Comparison of ENCODE assay signal across 10 mouse cellular contexts in genomic region chr11:62455193-62455592, GRCm38 (mm10). TPM values are rescaled to one million over a fixed set of nuclear protein-coding genes. Genes with fewer than 3 reads are reported as not detected.
A peak's percentile ranks its signal among the peaks of the same experiment; 100 is the strongest.
DNase-seq lines count a peak whose midpoint lies in the region; ATAC-seq lines count a peak whose summit lies in the region.
"Had no signal": no experiment of that assay in that cellular context is flagged by ENCODE, and none has a peak within 500 bp of the region (broad histone marks: within the 10 kb centered on the region; RNA-seq: fewer than 3 reads in every experiment).

No protein-coding gene starts in this region.

- peaks cover 18% of the 10 kb centered on the region for H3K4me1 ChIP-seq in forebrain, embryonic 12.5 days
- no peaks in the 10 kb centered on the region; the same call in 1 of the 2 replicates for H3K4me1 ChIP-seq in forebrain, embryonic 11.5 days (replicated peaks; ENCODE audit: control insufficient read depth, insufficient read depth, low read length)
- peaks cover 12% of the 10 kb centered on the region; the same call in 1 of the 2 replicates for H3K4me1 ChIP-seq in liver, embryonic 11.5 days (replicated peaks; ENCODE audit: control insufficient read depth, insufficient read depth, low read length)
- peaks cover 18% of the 10 kb centered on the region for H3K4me1 ChIP-seq in limb, embryonic 13.5 days
- H3K4me1 ChIP-seq in neural tube, embryonic 13.5 days (replicated peaks), result peaks cover 27% of the 10 kb centered on the region

- no peak overlapping the region for H3K4me3 ChIP-seq in forebrain, embryonic 12.5 days (replicated peaks)
- H3K4me3 ChIP-seq in forebrain, embryonic 11.5 days (ENCODE audit: low read depth, low read length), result no peak overlapping the region; the same call in 1 of the 2 replicates
- H3K4me3 ChIP-seq in liver, embryonic 11.5 days (ENCODE audit: low read depth, low read length), result no peak overlapping the region; the same call in 1 of the 2 replicates
- H3K4me3 ChIP-seq in limb, embryonic 13.5 days, result peak overlapping the region; percentile 88; the same call in 1 of the 2 replicates
- peak overlapping the region; percentile 80; the same call in 1 of the 2 replicates for H3K4me3 ChIP-seq in neural tube, embryonic 13.5 days

- no peaks in the 10 kb centered on the region for H3K27me3 ChIP-seq in forebrain, embryonic 12.5 days
- H3K27me3 ChIP-seq in forebrain, embryonic 11.5 days (ENCODE audit: control insufficient read depth, insufficient read depth, low read length), result no peaks in the 10 kb centered on the region
- H3K27me3 ChIP-seq in liver, embryonic 11.5 days (replicated peaks; ENCODE audit: control insufficient read depth, insufficient read depth, low read length), result no peaks in the 10 kb centered on the region
- no peaks in the 10 kb centered on the region for H3K27me3 ChIP-seq in limb, embryonic 13.5 days
- H3K27me3 ChIP-seq in neural tube, embryonic 13.5 days, result no peaks in the 10 kb centered on the region
- H3K27me3 ChIP-seq: embryonic facial prominence, embryonic 12.5 days had no signal

- ATAC-seq in forebrain, embryonic 12.5 days (ENCODE audit: low FRiP score), result no peak
- ATAC-seq in forebrain, embryonic 11.5 days (replicated peaks; ENCODE audit: low FRiP score), result no peak
- ATAC-seq in liver, embryonic 11.5 days (replicated peaks; ENCODE audit: low FRiP score), result no peak
- ATAC-seq in limb, embryonic 13.5 days (ENCODE audit: low FRiP score, low read depth), result no peak
- no peak for ATAC-seq in neural tube, embryonic 13.5 days (ENCODE audit: low read depth)

- H3K36me3 ChIP-seq in forebrain, embryonic 12.5 days (replicated peaks), result no peaks in the 10 kb centered on the region; the same call in 1 of the 2 replicates
- H3K36me3 ChIP-seq in forebrain, embryonic 11.5 days (ENCODE audit: control insufficient read depth, insufficient read depth, low read length), result no peaks in the 10 kb centered on the region
- peaks cover 4% of the 10 kb centered on the region; the same call in 1 of the 2 replicates for H3K36me3 ChIP-seq in liver, embryonic 11.5 days (ENCODE audit: control insufficient read depth, insufficient read depth, low read length)
- H3K36me3 ChIP-seq in limb, embryonic 13.5 days, result peaks cover 7% of the 10 kb centered on the region
- H3K36me3 ChIP-seq in neural tube, embryonic 13.5 days, result no peaks in the 10 kb centered on the region

- no peak overlapping the region for H3K9ac ChIP-seq in forebrain, embryonic 12.5 days
- no peak overlapping the region for H3K9ac ChIP-seq in forebrain, embryonic 11.5 days (ENCODE audit: low read length)
- no peak overlapping the region for H3K9ac ChIP-seq in liver, embryonic 11.5 days (ENCODE audit: low read depth, low read length)
- no peak overlapping the region for H3K9ac ChIP-seq in limb, embryonic 13.5 days
- H3K9ac ChIP-seq in neural tube, embryonic 13.5 days, result no peak overlapping the region

- no peak overlapping the region for H3K27ac ChIP-seq in forebrain, embryonic 12.5 days
- no peak overlapping the region for H3K27ac ChIP-seq in forebrain, embryonic 11.5 days (ENCODE audit: low read depth, low read length)
- no peak overlapping the region for H3K27ac ChIP-seq in liver, embryonic 11.5 days (ENCODE audit: low read depth, low read length)
- H3K27ac ChIP-seq in limb, embryonic 13.5 days, result no peak overlapping the region
- no peak overlapping the region for H3K27ac ChIP-seq in neural tube, embryonic 13.5 days (replicated peaks)
- H3K27ac ChIP-seq: embryonic facial prominence, embryonic 12.5 days had no signal

- no peak for DNase-seq in forebrain, embryonic 11.5 days (ENCODE audit: low spot score)
- no peak for DNase-seq in liver, embryonic 11.5 days (ENCODE audit: low spot score)
- DNase-seq in liver, result no peak
- no peak for DNase-seq in cerebellum, adult 11-12 months
- DNase-seq in spleen, postnatal 4 days (ENCODE audit: low spot score in 2 of 2), result no peak
- DNase-seq: lung, adult 18-20 months had no signal

- peak overlapping the region; percentile 81; the same call in 1 of the 2 replicates for H3K4me2 ChIP-seq in forebrain, embryonic 12.5 days
- no peak overlapping the region for H3K4me2 ChIP-seq in forebrain, embryonic 11.5 days (ENCODE audit: low read depth, low read length, severe bottlenecking)
- peak overlapping the region; percentile 77 for H3K4me2 ChIP-seq in liver, embryonic 11.5 days
- peak overlapping the region; percentile 79 for H3K4me2 ChIP-seq in limb, embryonic 13.5 days (replicated peaks)
- H3K4me2 ChIP-seq in neural tube, embryonic 13.5 days, result peak overlapping the region; percentile 78

- WGBS in forebrain, embryonic 12.5 days, result 81% methylated on average over 1 of the region's 1 CpGs
- WGBS in forebrain, embryonic 11.5 days, result 83% methylated on average over 1 of the region's 1 CpGs
- WGBS in liver, embryonic 11.5 days, result 46% methylated on average over 1 of the region's 1 CpGs
- WGBS in limb, embryonic 13.5 days, result 67% methylated on average over 1 of the region's 1 CpGs
- WGBS in neural tube, embryonic 13.5 days, result 87% methylated on average over 1 of the region's 1 CpGs

- H3K9me3 ChIP-seq in forebrain, embryonic 12.5 days, result no peaks in the 10 kb centered on the region
- H3K9me3 ChIP-seq in forebrain, embryonic 11.5 days (ENCODE audit: control insufficient read depth, low read length), result no peaks in the 10 kb centered on the region
- H3K9me3 ChIP-seq in liver, embryonic 11.5 days (ENCODE audit: control insufficient read depth, low read length), result no peaks in the 10 kb centered on the region
- no peaks in the 10 kb centered on the region for H3K9me3 ChIP-seq in limb, embryonic 13.5 days
- H3K9me3 ChIP-seq in neural tube, embryonic 13.5 days, result no peaks in the 10 kb centered on the region
- H3K9me3 ChIP-seq: embryonic facial prominence, embryonic 12.5 days had no signal

RNA-seq across cellular contexts. Expression of gene Pigl, which starts 3.1 kb away (rescaled TPM):
- polyA plus RNA-seq in forebrain, embryonic 12.5 days (2016; fragmentation: Nextera tagmentation; extraction: Ambion mirVana), result 10.2 and 10.8 TPM in 2 replicates
- 13.8 and 16.5 TPM in 2 replicates for polyA plus RNA-seq in forebrain, embryonic 11.5 days (2014; fragmentation: Nextera tagmentation; extraction: Ambion mirVana)
- 15.3 and 15.7 TPM in 2 replicates for polyA plus RNA-seq in liver, embryonic 11.5 days (2014; fragmentation: Nextera tagmentation; extraction: Ambion mirVana)
- polyA plus RNA-seq in limb, embryonic 13.5 days (2015; fragmentation: Nextera tagmentation; extraction: Ambion mirVana), result 8.9 and 9.6 TPM in 2 replicates
- 7.7 and 9.5 TPM in 2 replicates for polyA plus RNA-seq in neural tube, embryonic 13.5 days (2015; fragmentation: Nextera tagmentation; extraction: Ambion mirVana)

RNA-seq across cellular contexts. Expression of gene Ncor1, which starts 3.1 kb away (rescaled TPM):
- 202 and 222 TPM in 2 replicates for polyA plus RNA-seq in forebrain, embryonic 12.5 days (2016; fragmentation: Nextera tagmentation; extraction: Ambion mirVana)
- 206 and 224 TPM in 2 replicates for polyA plus RNA-seq in forebrain, embryonic 11.5 days (2014; fragmentation: Nextera tagmentation; extraction: Ambion mirVana)
- polyA plus RNA-seq in liver, embryonic 11.5 days (2014; fragmentation: Nextera tagmentation; extraction: Ambion mirVana), result 133 and 144 TPM in 2 replicates
- polyA plus RNA-seq in limb, embryonic 13.5 days (2015; fragmentation: Nextera tagmentation; extraction: Ambion mirVana), result 170 and 173 TPM in 2 replicates
- polyA plus RNA-seq in neural tube, embryonic 13.5 days (2015; fragmentation: Nextera tagmentation; extraction: Ambion mirVana), result 185 and 190 TPM in 2 replicates

Comparison
In these comparisons a context has a peak if more than half of its experiments do, and no peak if none do; other contexts are left out.
1. H3K4me3 ChIP-seq: peak in limb, embryonic 13.5 days (single experiment) and neural tube, embryonic 13.5 days (single experiment); none in forebrain, embryonic 12.5 days (single experiment), forebrain, embryonic 11.5 days (single experiment) and liver, embryonic 11.5 days (single experiment).